Mouse (Mus musculus): ENCODE measurements around the gene Ptpn14.

- no peak for TF ChIP-seq POLR2A (IDR thresholded peaks at IDR 0.05; ENCODE audit: insufficient read length, low read depth)
- TF ChIP-seq E2F4 (IDR thresholded peaks at IDR 0.05; ENCODE audit: insufficient read depth), result no peak
- no peak for TF ChIP-seq SRF (IDR thresholded peaks at IDR 0.05; ENCODE audit: control insufficient read depth, insufficient read length, low read depth)
- TF ChIP-seq TCF3 (IDR thresholded peaks at IDR 0.05; ENCODE audit: insufficient read length, low read depth), result no peak
- TF ChIP-seq MAX (IDR thresholded peaks at IDR 0.05; ENCODE audit: low read depth), result no peak
- TF ChIP-seq POLR2AphosphoS2 (IDR thresholded peaks at IDR 0.05; ENCODE audit: insufficient read length, low read depth), result no peak
- TF ChIP-seq TCF12 (IDR thresholded peaks at IDR 0.05; ENCODE audit: insufficient read depth, poor library complexity, severe bottlenecking), result no peak
- no peak for TF ChIP-seq CEBPB (IDR thresholded peaks at IDR 0.05; ENCODE audit: insufficient read depth, poor library complexity, severe bottlenecking)
Measured at GRCm38 (mm10) chr1:189732156-189732555, 4.1 kb downstream of the Ptpn14 start.

All from myocyte (in vitro differentiated cells).